Mouse (Mus musculus) lung, adult 2 months (tissue): ENCODE data around the gene Lrpap1.

ENCODE experiments used
- CTCF ChIP-seq: fragments of 200-500 bp; IDR thresholded peaks from 2 replicates; pipeline ENCODE4 v1.5.1; 2011; ENCODE audit warnings: mild to moderate bottlenecking, low read length, control low read depth; ENCODE audit not compliant: insufficient read depth
- POLR2A ChIP-seq: fragments of 200-500 bp; IDR thresholded peaks from 2 replicates; pipeline ENCODE4 v1.6.1; 2011; ENCODE audit warnings: low read depth, mild to moderate bottlenecking, control low read depth, low read length, borderline replicate concordance; ENCODE audit errors: extremely low read depth

DNA sequence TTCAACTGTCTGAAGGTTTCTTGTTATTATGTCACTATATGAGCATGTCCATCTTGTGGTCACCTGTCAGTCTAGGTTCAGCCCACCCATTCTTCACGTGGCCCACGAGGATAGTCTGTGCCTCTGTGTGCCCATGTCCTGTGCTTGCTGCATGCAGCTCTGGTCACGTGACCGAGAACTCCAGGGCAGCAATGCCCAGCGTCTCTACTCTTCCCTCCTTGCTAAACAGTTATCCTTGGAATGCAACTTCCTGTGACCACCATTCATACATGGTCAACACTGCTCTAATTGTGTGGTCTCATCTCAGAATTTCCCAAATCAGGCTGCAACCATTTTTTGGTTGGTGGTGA lies 16.0 kb downstream of the Lrpap1 start:
- TF ChIP-seq CTCF (no peak), POLR2A (no peak)
